Mouse (Mus musculus) embryonic fibroblast, embryonic 13.5 days (primary cell): ENCODE data around the gene Hcrtr2. TPM values are rescaled to one million over a fixed set of nuclear protein-coding genes. Genes with fewer than 3 reads are reported as not detected.

ENCODE experiments used
- H3K27ac ChIP-seq: 2 replicates; pipeline ENCODE4 v1.5.1; 2012; ENCODE audit warnings: low read length, control low read depth, inconsistent platforms; ENCODE audit not compliant: insufficient read depth
- H3K4me1 ChIP-seq: 2 replicates; pipeline ENCODE4 v1.6.1; 2011; ENCODE audit warnings: low read length; ENCODE audit not compliant: control insufficient read depth, insufficient read depth
- H3K4me3 ChIP-seq: 2 replicates; pipeline ENCODE4 v1.5.1; 2011; ENCODE audit warnings: mild to moderate bottlenecking, control low read depth, low read length; ENCODE audit not compliant: insufficient read depth
- CTCF ChIP-seq: IDR thresholded peaks from 2 replicates; pipeline ENCODE4 v1.5.1; 2011; ENCODE audit warnings: mild to moderate bottlenecking, control low read depth, low read length, moderate library complexity, borderline replicate concordance; ENCODE audit not compliant: insufficient read depth
- POLR2A ChIP-seq: IDR thresholded peaks from 2 replicates; pipeline ENCODE4 v1.6.1; 2011; ENCODE audit warnings: low read depth, mild to moderate bottlenecking, control low read depth, low read length, moderate library complexity
- polyA plus RNA-seq: library from polyadenylated mRNA; stranded (reverse); fragments of >200 nt; gene quantifications from 2 replicates; pipeline ENCODE4 v1.2.4, GENCODE M21; 2011; ENCODE audit warnings: low read depth; ENCODE audit not compliant: missing spikeins, insufficient read length

Gene Hcrtr2
- polyA plus RNA-seq, 1 experiment = 0.26 TPM

- Histone ChIP-seq H3K4me3 (no peak overlapping the region), H3K27ac (no peak overlapping the region), H3K4me1 (no peaks in the 10 kb centered on the region)
- TF ChIP-seq POLR2A (no peak), CTCF (no peak)
These were observed 5.4 kb downstream of the Hcrtr2 start for GRCm38 (mm10) chr9:76318302-76318701.

- TF ChIP-seq CTCF (no peak), POLR2A (no peak)
- no peaks in the 10 kb centered on the region for H3K4me1 ChIP-seq
- H3K4me3 ChIP-seq = no peak overlapping the region
- H3K27ac ChIP-seq = no peak overlapping the region
These were observed 8.6 kb downstream of the Hcrtr2 start for GRCm38 (mm10) chr9:76315096-76315495.

GRCm38 (mm10) chr9:76313921-76314320 lies 9.7 kb downstream of the Hcrtr2 start:
- Histone ChIP-seq H3K4me1 (no peaks in the 10 kb centered on the region), H3K27ac (no peak overlapping the region), H3K4me3 (no peak overlapping the region)
- TF ChIP-seq POLR2A = no peak
- TF ChIP-seq CTCF = no peak

GRCm38 (mm10) chr9:76312221-76312620 lies 11.4 kb downstream of the Hcrtr2 start:
- Histone ChIP-seq H3K27ac (no peak overlapping the region), H3K4me3 (no peak overlapping the region), H3K4me1 (no peaks in the 10 kb centered on the region)
- TF ChIP-seq POLR2A = no peak
- no peak for TF ChIP-seq CTCF

GRCm38 (mm10) chr9:76291384-76291783 lies 32.3 kb downstream of the Hcrtr2 start:
- Histone ChIP-seq H3K27ac (no peak overlapping the region), H3K4me3 (no peak overlapping the region), H3K4me1 (no peaks in the 10 kb centered on the region)
- no peak for TF ChIP-seq CTCF
- no peak for TF ChIP-seq POLR2A

GRCm38 (mm10) chr9:76270886-76271285 lies 52.8 kb downstream of the Hcrtr2 start:
- H3K27ac ChIP-seq = no peak overlapping the region
- no peaks in the 10 kb centered on the region for H3K4me1 ChIP-seq
- no peak overlapping the region for H3K4me3 ChIP-seq
- no peak for TF ChIP-seq CTCF
- no peak for TF ChIP-seq POLR2A

GRCm38 (mm10) chr9:76257731-76258130 lies 65.9 kb downstream of the Hcrtr2 start:
- TF ChIP-seq POLR2A = no peak
- TF ChIP-seq CTCF = no peak
- Histone ChIP-seq H3K27ac (no peak overlapping the region), H3K4me3 (no peak overlapping the region), H3K4me1 (no peaks in the 10 kb centered on the region)

- Histone ChIP-seq H3K4me3 (no peak overlapping the region), H3K4me1 (no peaks in the 10 kb centered on the region), H3K27ac (no peak overlapping the region)
- TF ChIP-seq CTCF = no peak
- no peak for TF ChIP-seq POLR2A
These were observed 71.1 kb downstream of the Hcrtr2 start for GRCm38 (mm10) chr9:76252544-76252943.

GRCm38 (mm10) chr9:76252109-76252508 lies 71.5 kb downstream of the Hcrtr2 start:
- H3K4me1 ChIP-seq = no peaks in the 10 kb centered on the region
- H3K27ac ChIP-seq = no peak overlapping the region
- TF ChIP-seq CTCF = no peak
- TF ChIP-seq POLR2A = no peak

GRCm38 (mm10) chr9:76242322-76242721 lies 81.3 kb downstream of the Hcrtr2 start:
- no peak overlapping the region for H3K4me3 ChIP-seq
- no peaks in the 10 kb centered on the region for H3K4me1 ChIP-seq
- H3K27ac ChIP-seq = no peak overlapping the region
- no peak for TF ChIP-seq CTCF
- TF ChIP-seq POLR2A = no peak

More at GRCm38 (mm10) chr9:76252109-76252508, 71.5 kb downstream of the Hcrtr2 start:
- no peak overlapping the region for H3K4me3 ChIP-seq

GRCm38 (mm10) chr9:76237946-76238345 lies 85.7 kb downstream of the Hcrtr2 start:
- H3K4me3 ChIP-seq = no peak overlapping the region
- TF ChIP-seq CTCF (no peak), POLR2A (no peak)
- H3K27ac ChIP-seq = no peak overlapping the region
- H3K4me1 ChIP-seq = no peaks in the 10 kb centered on the region

GRCm38 (mm10) chr9:76237243-76237642 lies 86.4 kb downstream of the Hcrtr2 start:
- Histone ChIP-seq H3K4me3 (no peak overlapping the region), H3K27ac (no peak overlapping the region), H3K4me1 (no peaks in the 10 kb centered on the region)
- no peak for TF ChIP-seq POLR2A
- TF ChIP-seq CTCF = no peak
